Mouse (Mus musculus): ENCODE measurements around the gene Ddi2. TPM values are rescaled to one million over a fixed set of nuclear protein-coding genes. Genes with fewer than 3 reads are reported as not detected.
"Not testable (repeated sequence)": the region's sequence is repeated elsewhere in the genome, so short reads cannot be mapped to it uniquely, and the experiment has no call there.

Gene Ddi2
- polyA plus RNA-seq (2016; fragmentation: Nextera tagmentation; extraction: Ambion mirVana), result 22.8 and 25.3 TPM in 2 replicates

DNA sequence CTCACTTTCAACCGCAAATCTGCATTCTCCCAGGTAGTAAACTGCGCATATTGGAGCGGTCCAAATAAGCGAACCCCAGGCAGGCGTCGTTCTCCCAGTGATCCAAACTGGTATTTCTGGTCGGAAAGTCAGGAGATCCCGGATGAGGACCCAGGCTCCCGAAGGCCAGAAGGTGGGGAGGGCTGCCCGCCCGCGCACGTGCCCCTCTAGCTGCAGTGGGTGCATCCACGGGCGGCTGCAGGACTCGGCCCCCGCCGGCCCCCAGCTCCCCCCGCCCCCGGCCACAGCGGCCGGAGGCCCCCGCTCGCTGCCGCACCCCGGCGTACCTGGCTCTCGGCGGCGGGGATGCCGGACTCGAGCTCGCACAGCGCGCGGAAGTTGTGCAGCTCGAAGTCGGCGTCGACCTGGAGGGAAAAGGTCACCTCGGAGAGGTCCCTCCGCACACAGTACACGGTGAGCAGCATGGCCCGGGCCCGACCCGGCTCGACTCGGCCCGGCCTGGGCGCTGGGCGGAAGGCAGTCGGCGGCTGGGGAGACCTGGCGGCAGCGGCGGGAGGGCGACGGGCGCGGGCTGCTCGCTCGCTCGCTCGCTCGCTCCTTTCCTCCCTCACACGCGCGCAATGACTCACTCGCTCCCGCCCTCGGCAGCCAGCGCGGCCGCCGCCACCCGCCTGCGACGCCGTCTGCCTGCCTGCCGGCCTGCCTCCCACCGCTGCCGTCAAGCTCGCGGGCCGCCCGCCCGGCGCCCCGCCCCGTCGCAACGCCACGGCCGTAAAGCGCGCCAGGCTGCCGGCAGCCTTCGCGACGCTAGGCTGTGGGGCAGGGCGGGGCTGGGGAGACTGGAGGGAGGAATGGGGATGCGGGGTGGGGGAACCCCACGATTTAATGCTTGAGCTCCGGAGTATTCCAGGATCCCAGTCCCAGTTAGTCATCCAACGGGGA lies at the start of gene Ddi2:
TSS of gene Ddi2 (minus strand) at position 689 of the 942 bp plus-strand sequence.
- H3K4me1 ChIP-seq, result peaks cover 28% of the 10 kb centered on the region
- peak within 1 kb of the TSS; percentile 83 for H3K4me2 ChIP-seq
- under 1% methylated on average over 87 of the region's 105 CpGs for WGBS
- H3K4me3 ChIP-seq (replicated peaks), result peak within 1 kb of the TSS; percentile 100
- ATAC-seq (ENCODE audit: low FRiP score), result peak; percentile 95
- peaks cover 8% of the 10 kb centered on the region; the same call in 1 of the 2 replicates for H3K36me3 ChIP-seq (replicated peaks)
- no peaks in the 10 kb centered on the region for H3K9me3 ChIP-seq
- peaks cover 13% of the 10 kb centered on the region; the same call in 1 of the 2 replicates for H3K27me3 ChIP-seq
- H3K9ac ChIP-seq, result peak within 1 kb of the TSS; percentile 97
- H3K27ac ChIP-seq, result peak within 1 kb of the TSS; percentile 90

DNA sequence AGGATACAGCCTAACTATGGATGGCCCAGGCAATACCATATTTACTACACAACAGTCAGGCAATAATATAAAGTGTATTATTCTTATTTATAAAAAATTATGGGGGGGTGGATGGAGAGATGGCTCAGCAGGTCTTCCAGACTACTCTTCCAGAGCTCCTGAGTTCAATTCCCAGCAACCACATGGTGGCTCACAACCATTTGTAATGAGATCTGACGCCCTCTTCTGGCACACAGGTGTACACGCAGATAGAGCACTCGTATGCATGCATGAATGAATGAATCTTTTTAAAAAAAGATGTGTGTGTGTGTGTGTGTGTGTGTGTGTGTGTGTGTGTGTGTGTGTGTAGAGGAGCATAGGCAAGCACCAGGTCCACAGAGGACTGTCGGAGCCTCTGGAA lies 49.8 kb upstream of the Ddi2 start:
- WGBS, result 88% methylated on average over 4 of the region's 4 CpGs
- H3K27me3 ChIP-seq; ATAC-seq (ENCODE audit: low FRiP score); H3K9ac ChIP-seq; H3K4me1 ChIP-seq; H3K4me3 ChIP-seq (replicated peaks); H3K9me3 ChIP-seq; H3K4me2 ChIP-seq; H3K27ac ChIP-seq: not testable (repeated sequence)
- H3K36me3 ChIP-seq (replicated peaks), result peaks cover 93% of the 10 kb centered on the region

DNA sequence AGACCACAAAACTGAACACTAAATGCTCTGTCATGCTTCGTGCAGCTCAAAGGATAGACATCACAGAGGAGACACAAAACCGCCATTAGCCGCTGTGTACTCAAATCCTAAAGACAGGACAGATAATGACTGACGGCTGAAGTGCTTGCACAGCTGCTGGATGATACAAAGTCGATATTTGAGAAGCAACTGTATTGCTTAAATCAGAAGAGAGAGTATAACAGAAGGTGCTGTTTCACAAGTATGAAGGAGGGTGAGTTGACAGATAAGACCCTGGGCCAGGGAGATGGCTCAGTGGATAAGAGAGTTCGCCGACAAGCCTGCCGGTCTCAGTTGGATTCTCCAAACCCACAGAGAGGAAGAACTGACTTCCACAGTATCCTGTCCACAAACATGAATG lies 48.6 kb upstream of the Ddi2 start:
- no peak overlapping the region for H3K27ac ChIP-seq
- H3K4me1 ChIP-seq, result no peaks in the 10 kb centered on the region; the same call in 1 of the 2 replicates
- H3K27me3 ChIP-seq, result no peaks in the 10 kb centered on the region
- H3K9ac ChIP-seq, result no peak overlapping the region
- H3K4me2 ChIP-seq, result no peak overlapping the region
- peaks cover 95% of the 10 kb centered on the region for H3K36me3 ChIP-seq (replicated peaks)
- no peak overlapping the region for H3K4me3 ChIP-seq (replicated peaks)
- 94% methylated on average over 8 of the region's 8 CpGs for WGBS
- no peak for ATAC-seq (ENCODE audit: low FRiP score)
- H3K9me3 ChIP-seq, result no peaks in the 10 kb centered on the region

DNA sequence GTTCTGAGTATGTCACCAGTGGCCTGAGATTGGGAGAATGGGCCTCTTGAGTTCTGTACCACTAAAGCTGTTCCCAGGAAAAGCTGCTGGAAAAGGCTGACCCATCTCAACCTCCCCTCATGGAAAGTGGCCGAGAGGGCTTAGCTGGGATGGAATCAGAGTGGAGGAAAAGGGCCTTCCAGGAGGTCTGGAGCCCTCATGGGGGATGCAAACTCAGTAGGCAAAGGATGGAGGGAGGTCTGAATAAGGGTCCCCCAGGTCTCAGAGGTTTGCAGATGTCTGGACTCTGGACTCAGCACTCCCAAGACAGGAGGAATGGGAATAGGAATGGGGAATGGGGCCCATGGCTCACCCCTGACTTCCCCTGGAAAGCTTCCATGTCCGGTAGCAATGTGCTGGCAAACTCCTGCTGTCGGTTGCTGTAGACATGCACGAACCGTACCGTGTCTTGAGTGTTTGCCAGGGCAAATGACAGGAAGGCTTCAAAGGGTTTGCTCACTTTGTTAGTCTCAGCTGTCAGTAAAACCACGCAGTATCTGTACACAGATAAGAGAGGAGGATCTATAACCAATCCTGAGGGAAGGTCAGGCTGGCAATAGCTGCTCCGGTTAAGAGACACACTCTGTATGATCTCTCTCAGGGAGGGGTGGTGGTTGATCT lies 46.4 kb upstream of the Ddi2 start:
- H3K4me2 ChIP-seq, result no peak overlapping the region
- H3K9ac ChIP-seq, result no peak overlapping the region
- no peak overlapping the region for H3K27ac ChIP-seq
- no peaks in the 10 kb centered on the region for H3K27me3 ChIP-seq
- no peak for ATAC-seq (ENCODE audit: low FRiP score)
- no peaks in the 10 kb centered on the region; the same call in 1 of the 2 replicates for H3K4me1 ChIP-seq
- peaks cover 93% of the 10 kb centered on the region for H3K36me3 ChIP-seq (replicated peaks)
- H3K4me3 ChIP-seq (replicated peaks), result no peak overlapping the region
- no peaks in the 10 kb centered on the region for H3K9me3 ChIP-seq
- WGBS, result 87% methylated on average over 8 of the region's 8 CpGs

DNA sequence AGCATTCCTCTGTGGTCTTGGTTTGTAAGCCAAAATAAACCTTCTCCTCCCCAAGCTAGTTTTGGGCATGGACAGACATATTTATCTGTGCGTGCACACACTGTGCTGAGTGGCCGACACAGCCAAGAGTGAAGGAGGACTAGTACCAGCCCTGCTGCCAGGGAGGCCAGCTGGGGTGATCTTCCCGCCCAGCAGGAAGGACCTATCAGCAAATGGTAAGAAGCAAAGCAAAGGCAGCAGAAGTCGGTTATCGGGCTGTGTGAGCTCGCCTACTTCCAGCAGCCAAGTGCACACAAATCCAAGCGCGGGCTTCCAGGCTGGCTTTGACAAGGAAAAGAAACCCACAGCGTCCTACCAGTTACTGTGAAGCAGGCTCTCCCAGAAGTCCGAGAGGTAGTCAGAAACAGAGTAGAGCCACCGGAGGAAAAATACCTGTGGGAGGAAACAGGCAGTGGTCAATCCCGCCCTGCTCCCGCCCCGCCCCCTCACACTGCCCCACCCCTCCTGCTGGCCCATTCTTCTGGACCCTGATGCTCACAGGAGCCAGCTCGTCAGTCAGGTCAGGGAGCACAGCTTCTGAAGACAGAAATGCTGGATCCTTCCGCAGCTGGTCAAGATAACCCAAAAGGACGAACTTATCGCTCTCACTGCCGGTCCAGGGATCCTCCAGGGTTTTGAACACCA lies 44.3 kb upstream of the Ddi2 start:
- no peak overlapping the region for H3K4me3 ChIP-seq (replicated peaks)
- no peak overlapping the region for H3K4me2 ChIP-seq
- no peaks in the 10 kb centered on the region; the same call in 1 of the 2 replicates for H3K4me1 ChIP-seq
- peaks cover 93% of the 10 kb centered on the region for H3K36me3 ChIP-seq (replicated peaks)
- no peak overlapping the region for H3K9ac ChIP-seq
- no peak for ATAC-seq (ENCODE audit: low FRiP score)
- peak overlapping the region; percentile 70; the same call in 1 of the 2 replicates for H3K27ac ChIP-seq
- 80% methylated on average over 19 of the region's 19 CpGs for WGBS
- no peaks in the 10 kb centered on the region for H3K27me3 ChIP-seq
- H3K9me3 ChIP-seq, result no peaks in the 10 kb centered on the region

DNA sequence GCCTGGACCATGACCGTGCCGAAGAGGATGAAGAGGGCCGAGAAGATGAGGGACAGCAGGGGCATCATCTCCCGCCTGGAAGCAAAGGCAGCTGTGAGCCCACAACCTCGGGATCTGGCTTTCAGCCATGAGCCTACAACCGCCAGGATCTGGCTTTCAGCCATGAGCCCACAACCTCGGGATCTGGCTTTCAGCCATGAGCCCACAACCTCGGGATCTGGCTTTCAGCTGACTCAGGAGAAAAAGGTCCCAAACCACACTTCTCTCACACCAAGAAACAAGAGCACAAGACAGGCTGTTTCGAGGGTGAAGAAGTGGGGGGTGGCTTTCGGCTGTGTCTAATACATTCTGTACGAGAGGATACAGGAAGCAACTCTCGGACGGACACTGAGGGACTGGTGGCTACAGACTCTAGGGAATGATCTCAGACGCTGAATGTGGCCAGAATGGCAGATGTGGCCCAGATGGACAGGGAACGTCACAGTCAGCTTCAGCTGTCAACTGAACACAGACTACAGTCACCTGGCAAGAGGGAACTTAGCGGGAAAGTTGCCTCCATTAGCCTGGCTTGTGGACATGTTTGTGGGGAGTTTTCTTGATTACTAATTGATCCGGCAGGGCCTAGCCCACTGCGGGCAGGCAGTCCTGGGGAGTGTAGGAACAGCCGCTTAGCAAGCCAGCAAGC lies 43.6 kb upstream of the Ddi2 start:
- 80% methylated on average over 19 of the region's 19 CpGs for WGBS
- Histone ChIP-seq H3K9ac (no peak overlapping the region), H3K9me3 (no peaks in the 10 kb centered on the region), H3K4me2 (no peak overlapping the region), H3K27ac (peak overlapping the region; percentile 70), H3K4me3 (replicated peaks) (no peak overlapping the region), H3K36me3 (replicated peaks) (peaks cover 94% of the 10 kb centered on the region), H3K27me3 (no peaks in the 10 kb centered on the region), H3K4me1 (no peaks in the 10 kb centered on the region; the same call in 1 of the 2 replicates)
- ATAC-seq (ENCODE audit: low FRiP score), result no peak

DNA sequence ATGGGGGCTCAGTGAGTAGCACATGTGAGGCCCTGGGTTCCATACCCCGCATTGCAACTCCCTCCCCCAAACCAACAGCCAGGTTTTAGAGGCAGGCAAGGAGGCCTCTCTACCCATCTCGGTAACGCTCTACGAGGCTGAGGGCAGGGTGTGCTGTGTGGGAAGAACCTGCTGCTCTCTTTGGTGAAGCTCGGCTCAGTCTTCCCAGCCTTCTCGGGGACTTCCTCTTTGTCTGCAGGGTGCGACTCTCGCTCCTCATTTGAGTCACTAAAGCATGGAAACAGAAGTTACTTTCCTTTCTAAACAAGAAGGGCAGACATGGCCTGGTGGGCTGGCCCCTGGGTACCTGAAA lies 43.1 kb upstream of the Ddi2 start:
- Histone ChIP-seq H3K36me3 (replicated peaks) (peaks cover 94% of the 10 kb centered on the region), H3K4me1 (no peaks in the 10 kb centered on the region; the same call in 1 of the 2 replicates), H3K27ac (peak overlapping the region; percentile 70), H3K9ac (no peak overlapping the region), H3K4me2 (no peak overlapping the region), H3K4me3 (replicated peaks) (no peak overlapping the region), H3K27me3 (no peaks in the 10 kb centered on the region), H3K9me3 (no peaks in the 10 kb centered on the region)
- no peak for ATAC-seq (ENCODE audit: low FRiP score)
- WGBS, result 93% methylated on average over 8 of the region's 8 CpGs

DNA sequence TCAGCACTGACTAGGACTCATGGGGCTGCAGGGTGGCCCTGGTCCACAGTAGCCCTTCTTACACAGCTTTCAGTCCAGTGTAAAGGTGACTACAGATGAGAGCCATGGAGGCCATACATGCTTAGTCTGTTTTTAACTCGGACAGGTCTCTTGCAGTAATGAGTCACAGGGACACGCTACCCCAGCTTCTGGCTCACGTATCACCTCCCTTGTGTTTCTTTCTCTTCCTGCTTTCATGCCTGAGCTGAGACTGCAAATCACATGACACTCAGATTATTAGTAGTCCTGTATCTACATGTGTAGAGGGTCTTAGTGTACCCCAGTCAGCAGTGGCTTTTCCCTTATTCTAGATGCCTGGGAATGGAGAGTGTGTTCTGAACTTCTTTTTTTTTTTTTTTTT lies 41.8 kb upstream of the Ddi2 start:
- no peak for ATAC-seq (ENCODE audit: low FRiP score)
- Histone ChIP-seq H3K4me1 (no peaks in the 10 kb centered on the region; the same call in 1 of the 2 replicates), H3K27ac (no peak overlapping the region), H3K36me3 (replicated peaks) (peaks cover 87% of the 10 kb centered on the region), H3K27me3 (no peaks in the 10 kb centered on the region), H3K9me3 (no peaks in the 10 kb centered on the region), H3K4me2 (no peak overlapping the region), H3K4me3 (replicated peaks) (no peak overlapping the region), H3K9ac (no peak overlapping the region)
- WGBS, result 94% methylated on average over 3 of the region's 3 CpGs

DNA sequence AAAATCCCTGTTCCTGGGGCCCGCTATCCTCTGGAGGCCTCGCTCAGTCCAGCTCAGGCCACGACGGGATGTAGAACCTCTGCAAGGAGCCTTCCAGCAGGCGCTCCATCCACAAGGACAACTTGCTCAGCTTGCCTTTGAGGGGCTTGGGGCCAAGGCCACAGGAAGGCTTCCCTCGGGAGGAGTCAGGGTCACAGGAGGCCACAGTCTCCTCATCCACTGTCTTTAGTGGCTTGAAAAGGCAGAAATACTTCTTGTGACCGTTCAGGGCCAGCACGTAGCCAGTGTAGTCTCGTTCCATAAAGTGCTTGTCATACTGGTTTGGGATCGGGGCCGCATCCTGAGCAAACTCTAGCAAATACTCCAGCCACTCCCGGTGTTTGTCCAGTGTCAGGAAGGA lies 40.3 kb upstream of the Ddi2 start:
- Histone ChIP-seq H3K9ac (no peak overlapping the region), H3K4me2 (no peak overlapping the region), H3K9me3 (no peaks in the 10 kb centered on the region), H3K4me3 (replicated peaks) (no peak overlapping the region), H3K4me1 (no peaks in the 10 kb centered on the region; the same call in 1 of the 2 replicates), H3K27ac (no peak overlapping the region), H3K27me3 (no peaks in the 10 kb centered on the region), H3K36me3 (replicated peaks) (peaks cover 74% of the 10 kb centered on the region)
- WGBS, result 95% methylated on average over 12 of the region's 12 CpGs
- ATAC-seq (ENCODE audit: low FRiP score), result no peak

DNA sequence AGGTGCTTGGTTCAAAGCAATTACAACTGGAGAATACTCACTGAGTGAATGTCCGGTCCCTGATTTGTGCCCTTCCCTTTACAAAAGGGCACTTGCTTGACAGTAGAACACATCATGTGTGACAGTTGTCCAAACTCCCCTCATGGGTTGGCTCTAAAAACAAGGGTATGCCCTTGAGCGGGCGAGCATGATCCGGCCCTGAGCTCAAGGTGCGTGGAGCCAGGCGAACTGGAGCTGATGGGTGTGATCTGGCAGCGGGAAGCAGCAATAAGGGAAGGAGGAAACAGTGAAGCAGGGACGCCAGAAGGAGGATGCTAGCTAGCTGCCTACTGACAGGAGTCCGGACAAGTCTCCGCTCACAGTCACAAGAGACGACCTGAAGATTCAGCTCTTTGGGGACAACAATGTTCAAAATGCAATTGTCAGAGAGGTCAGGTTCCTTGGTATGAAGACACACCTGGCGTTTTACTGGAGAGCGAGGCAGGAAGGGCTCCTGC lies 38.9 kb upstream of the Ddi2 start:
- peaks cover 61% of the 10 kb centered on the region for H3K36me3 ChIP-seq (replicated peaks)
- no peak overlapping the region for H3K4me2 ChIP-seq
- no peaks in the 10 kb centered on the region for H3K27me3 ChIP-seq
- H3K4me3 ChIP-seq (replicated peaks), result no peak overlapping the region
- H3K4me1 ChIP-seq, result no peaks in the 10 kb centered on the region; the same call in 1 of the 2 replicates
- H3K27ac ChIP-seq, result no peak overlapping the region
- ATAC-seq (ENCODE audit: low FRiP score), result no peak
- H3K9me3 ChIP-seq, result no peaks in the 10 kb centered on the region
- no peak overlapping the region for H3K9ac ChIP-seq
- 93% methylated on average over 13 of the region's 13 CpGs for WGBS

DNA sequence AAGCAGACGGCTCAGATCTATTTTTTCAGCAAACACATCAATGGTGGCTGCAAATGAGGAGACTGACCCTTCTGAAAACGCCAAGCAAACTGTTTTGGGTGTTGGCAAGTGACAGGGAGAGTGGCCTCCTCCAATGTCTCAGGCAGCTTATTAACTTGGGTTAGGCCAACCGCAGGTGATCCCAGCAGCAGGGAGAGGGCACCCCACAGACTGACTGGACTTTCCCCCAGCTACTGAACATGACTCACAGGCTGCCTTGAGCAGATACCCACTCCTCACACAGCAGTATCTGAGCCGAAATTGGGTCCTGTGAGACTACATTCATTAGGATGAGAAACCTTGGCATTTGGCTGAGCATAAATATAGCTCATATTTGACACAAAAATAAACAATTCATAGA lies 37.7 kb upstream of the Ddi2 start:
- Histone ChIP-seq H3K27ac (no peak overlapping the region), H3K4me3 (replicated peaks) (no peak overlapping the region), H3K9ac (no peak overlapping the region), H3K4me1 (no peaks in the 10 kb centered on the region), H3K36me3 (replicated peaks) (peaks cover 49% of the 10 kb centered on the region), H3K27me3 (no peaks in the 10 kb centered on the region), H3K4me2 (no peak overlapping the region), H3K9me3 (no peaks in the 10 kb centered on the region)
- ATAC-seq (ENCODE audit: low FRiP score), result no peak
- 82% methylated on average over 4 of the region's 4 CpGs for WGBS

Data from forebrain, embryonic 12.5 days (tissue).